Mouse (Mus musculus) lung, postnatal 0 days (tissue): ENCODE data around the gene Fnbp1l. TPM values are rescaled to one million over a fixed set of nuclear protein-coding genes. Genes with fewer than 3 reads are reported as not detected.

Source experiments
- ATAC-seq: fragments of 200-750 bp; cut with Nextera tagmentation; 2 replicates; pipeline ENCODE4 v1.8.0; 2017; ENCODE audit warnings: moderate library complexity
- DNase-seq: peaks from one replicate; pipeline ENCODE4 v3.0.0-alpha.2; 2016; ENCODE audit warnings: low spot score
- H3K27ac ChIP-seq: fragments of 300-500 bp; sonication (generic); 2 replicates; pipeline ENCODE4 v1.5.1; 2014; ENCODE audit warnings: antibody characterized with exemption, mild to moderate bottlenecking, low read length, mixed read lengths
- H3K27me3 ChIP-seq: fragments of 300-500 bp; sonication (generic); replicated peaks from 2 replicates; pipeline ENCODE4 v1.6.1; 2014; ENCODE audit warnings: low read length, mixed read lengths; ENCODE audit not compliant: insufficient read depth
- H3K36me3 ChIP-seq: fragments of 300-500 bp; sonication (generic); 2 replicates; pipeline ENCODE4 v1.6.1; 2014; ENCODE audit warnings: low read length, mixed read lengths; ENCODE audit not compliant: insufficient read depth
- H3K4me1 ChIP-seq: fragments of 300-500 bp; sonication (generic); 2 replicates; pipeline ENCODE4 v1.6.1; 2014; ENCODE audit warnings: antibody characterized with exemption, low read depth, low read length, mixed read lengths; ENCODE audit not compliant: insufficient read depth
- H3K4me2 ChIP-seq: fragments of 300-500 bp; sonication (generic); replicated peaks from 2 replicates; pipeline ENCODE4 v1.6.1; 2014; ENCODE audit warnings: low read depth, mild to moderate bottlenecking, low read length, moderate library complexity, mixed read lengths
- H3K4me3 ChIP-seq: fragments of 300-500 bp; sonication (generic); 2 replicates; pipeline ENCODE4 v1.5.1; 2014; ENCODE audit warnings: low read depth, low read length
- H3K9ac ChIP-seq: fragments of 300-500 bp; sonication (generic); replicated peaks from 2 replicates; pipeline ENCODE4 v1.6.1; 2014; ENCODE audit warnings: low read depth, mild to moderate bottlenecking
- H3K9me3 ChIP-seq: fragments of 300-500 bp; sonication (generic); 2 replicates; pipeline ENCODE4 v1.6.1; 2016; ENCODE audit warnings: low read length, mixed read lengths
- CTCF ChIP-seq: IDR thresholded peaks from 2 replicates; pipeline ENCODE4 v1.5.1; 2016; ENCODE audit warnings: antibody characterized with exemption, mild to moderate bottlenecking
- EP300 ChIP-seq: IDR thresholded peaks from 2 replicates; pipeline ENCODE4 v1.6.1; 2016; ENCODE audit warnings: antibody characterized with exemption, mild to moderate bottlenecking, control low read depth
- WGBS: fragments of 180-500 bp; shearing (Covaris S2); extraction: QIAGEN DNeasy Blood & Tissue Kit; methylation state at CpG from one replicate; pipeline ENCODE4 v1.1.7; 2014; 5-methylcytosine and 5-hydroxymethylcytosine counted together
- polyA plus RNA-seq: library from polyadenylated mRNA; unstranded; fragments of >200 nt; fragmentation: Nextera tagmentation; extraction: Ambion mirVana; gene quantifications from 2 replicates; pipeline ENCODE4 v1.2.1, GENCODE M21; 2015

Fnbp1l gene
- polyA plus RNA-seq, 1 experiment from 2014 or later, result 32.3 TPM

GRCm38 (mm10) chr3:122612537-122612936 lies 7.0 kb downstream of the Fnbp1l start:
- DNase-seq (peak; percentile 36), ATAC-seq (peak; percentile 23; the same call in 1 of the 2 replicates)
- Histone ChIP-seq H3K9me3 (no peaks in the 10 kb centered on the region), H3K4me2 (no peak overlapping the region; the same call in 1 of the 2 replicates), H3K4me1 (peaks cover 2% of the 10 kb centered on the region; the same call in 1 of the 2 replicates), H3K27ac (no peak overlapping the region; the same call in 1 of the 2 replicates), H3K27me3 (no peaks in the 10 kb centered on the region), H3K9ac (no peak overlapping the region), H3K4me3 (no peak overlapping the region), H3K36me3 (no peaks in the 10 kb centered on the region)
- WGBS, result 45% methylated on average over 6 of the region's 6 CpGs
- TF ChIP-seq EP300, result peak; percentile 58
- no peak for TF ChIP-seq CTCF

- Histone ChIP-seq H3K9me3 (no peaks in the 10 kb centered on the region), H3K27ac (peak overlapping the region; percentile 33; the same call in 1 of the 2 replicates), H3K4me2 (no peak overlapping the region), H3K4me1 (no peaks in the 10 kb centered on the region; the same call in 1 of the 2 replicates), H3K9ac (no peak overlapping the region), H3K36me3 (no peaks in the 10 kb centered on the region), H3K27me3 (no peaks in the 10 kb centered on the region), H3K4me3 (no peak overlapping the region)
- ATAC-seq (peak; percentile 65), DNase-seq (peak; percentile 57)
- no peak for TF ChIP-seq EP300
- no peak for TF ChIP-seq CTCF
- 50% methylated on average over 5 of the region's 5 CpGs for WGBS
These were observed 7.8 kb downstream of the Fnbp1l start for GRCm38 (mm10) chr3:122611761-122612160.

DNA sequence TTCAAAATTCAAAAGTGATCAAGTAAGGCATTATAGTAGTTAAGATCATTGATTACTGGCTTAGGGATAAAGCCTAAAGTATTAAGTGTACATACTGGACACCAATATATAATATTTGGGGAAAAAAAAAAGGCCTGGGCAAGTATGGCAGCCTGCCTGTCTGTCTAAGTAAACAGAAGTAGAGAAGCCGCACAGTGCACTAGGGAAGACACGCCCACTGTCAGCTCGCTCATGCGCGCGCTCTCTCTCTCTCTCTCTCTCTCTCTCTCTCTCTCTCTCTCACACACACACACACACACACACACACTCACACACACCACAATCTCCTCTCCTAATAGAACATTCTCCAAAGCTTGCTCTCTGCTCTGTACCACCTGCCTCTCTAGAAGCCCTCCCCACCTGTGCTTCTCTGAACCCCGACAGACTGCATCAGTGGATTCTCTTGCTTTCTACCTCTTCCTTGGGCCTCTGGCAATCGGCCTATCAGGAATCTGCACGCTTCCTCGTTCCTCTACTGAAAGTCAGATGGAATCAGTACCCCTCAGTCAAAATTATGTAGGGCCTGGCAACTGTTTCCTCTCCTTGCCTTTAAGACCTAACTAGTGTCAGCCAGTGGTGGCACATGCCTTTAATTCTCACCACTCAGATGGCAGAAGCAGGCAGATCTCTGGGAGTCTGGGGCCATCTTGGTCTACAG lies 13.3 kb downstream of the Fnbp1l start:
- Histone ChIP-seq H3K4me3 (no peak overlapping the region), H3K27me3 (no peaks in the 10 kb centered on the region), H3K4me2 (no peak overlapping the region), H3K9me3 (no peaks in the 10 kb centered on the region), H3K4me1 (no peaks in the 10 kb centered on the region), H3K36me3 (no peaks in the 10 kb centered on the region), H3K27ac (no peak overlapping the region), H3K9ac (no peak overlapping the region)
- WGBS, result 70% methylated on average over 10 of the region's 10 CpGs
- no peak for TF ChIP-seq CTCF
- TF ChIP-seq EP300, result no peak
- ATAC-seq (no peak), DNase-seq (no peak)

GRCm38 (mm10) chr3:122603229-122603628 lies 16.3 kb downstream of the Fnbp1l start:
- Histone ChIP-seq H3K4me3 (no peak overlapping the region), H3K36me3 (no peaks in the 10 kb centered on the region), H3K4me2 (no peak overlapping the region), H3K27ac (no peak overlapping the region), H3K9ac (no peak overlapping the region), H3K4me1 (no peaks in the 10 kb centered on the region), H3K9me3 (no peaks in the 10 kb centered on the region), H3K27me3 (no peaks in the 10 kb centered on the region)
- DNase-seq, result no peak
- 57% methylated on average over 4 of the region's 4 CpGs for WGBS
- no peak for TF ChIP-seq EP300
- ATAC-seq, result no peak

GRCm38 (mm10) chr3:122602370-122602769 lies 17.1 kb downstream of the Fnbp1l start:
- TF ChIP-seq EP300, result no peak
- no peak for TF ChIP-seq CTCF
- Histone ChIP-seq H3K36me3 (no peaks in the 10 kb centered on the region), H3K27ac (no peak overlapping the region), H3K9me3 (no peaks in the 10 kb centered on the region), H3K4me2 (no peak overlapping the region), H3K27me3 (no peaks in the 10 kb centered on the region), H3K4me1 (no peaks in the 10 kb centered on the region), H3K4me3 (no peak overlapping the region), H3K9ac (no peak overlapping the region)
- DNase-seq, result no peak
- ATAC-seq, result no peak
- 97% methylated on average over 1 of the region's 1 CpGs for WGBS

DNA sequence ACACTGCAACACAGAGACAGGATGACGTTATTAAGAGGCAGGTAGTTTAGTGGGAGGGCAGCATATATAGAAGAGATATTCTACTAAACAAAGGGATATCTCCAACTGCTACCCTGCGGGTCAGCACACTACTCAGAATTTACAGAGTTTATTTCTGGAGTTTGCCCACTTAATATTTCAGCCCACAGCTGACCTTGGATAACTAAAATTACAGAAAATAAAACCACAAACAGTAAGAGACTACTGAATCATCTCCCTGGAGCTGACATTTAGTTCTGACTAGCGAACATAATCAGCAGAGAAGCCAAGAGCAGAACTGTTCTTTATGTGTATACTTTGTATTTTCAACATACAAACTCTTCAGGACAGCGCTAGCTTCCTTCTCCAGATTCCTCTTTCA lies 20.2 kb downstream of the Fnbp1l start:
- DNase-seq, result no peak
- Histone ChIP-seq H3K36me3 (no peaks in the 10 kb centered on the region), H3K27me3 (no peaks in the 10 kb centered on the region), H3K4me3 (no peak overlapping the region), H3K9ac (no peak overlapping the region), H3K4me2 (no peak overlapping the region), H3K27ac (no peak overlapping the region), H3K4me1 (no peaks in the 10 kb centered on the region), H3K9me3 (no peaks in the 10 kb centered on the region)
- no peak for TF ChIP-seq EP300
- no peak for TF ChIP-seq CTCF
- ATAC-seq, result no peak
- 54% methylated on average over 4 of the region's 4 CpGs for WGBS
